Mouse (Mus musculus) heart, embryonic 16.5 days (tissue): ENCODE results near the gene Cpne4. TPM values are rescaled to one million over a fixed set of nuclear protein-coding genes. Genes with fewer than 3 reads are reported as not detected.

Source experiments
- ATAC-seq: fragments of 200-750 bp; cut with Nextera tagmentation; replicated peaks from 2 replicates; pipeline ENCODE4 v1.8.0; 2017; ENCODE audit warnings: moderate number of reproducible peaks; ENCODE audit not compliant: insufficient read depth, low FRiP score; ENCODE audit errors: extremely low read depth
- H3K27ac ChIP-seq: fragments of 300-500 bp; sonication (generic); 2 replicates; pipeline ENCODE4 v1.5.1; 2014; ENCODE audit warnings: mild to moderate bottlenecking, low read length, control low read depth, moderate library complexity
- H3K27me3 ChIP-seq: fragments of 300-500 bp; sonication (generic); 2 replicates; pipeline ENCODE4 v1.6.1; 2014; ENCODE audit warnings: low read length, mixed read lengths; ENCODE audit not compliant: control insufficient read depth, insufficient read depth
- H3K36me3 ChIP-seq: fragments of 300-500 bp; sonication (generic); 2 replicates; pipeline ENCODE4 v1.6.1; 2014; ENCODE audit not compliant: control insufficient read depth, insufficient read depth
- H3K4me1 ChIP-seq: fragments of 300-500 bp; sonication (generic); 2 replicates; pipeline ENCODE4 v1.6.1; 2014; ENCODE audit warnings: low read length, mixed read lengths; ENCODE audit not compliant: control insufficient read depth, insufficient read depth
- H3K4me2 ChIP-seq: fragments of 300-500 bp; sonication (generic); 2 replicates; pipeline ENCODE4 v1.6.1; 2014; ENCODE audit warnings: low read depth, mild to moderate bottlenecking, control low read depth, low read length
- H3K4me3 ChIP-seq: fragments of 300-500 bp; sonication (generic); 2 replicates; pipeline ENCODE4 v1.5.1; 2014; ENCODE audit warnings: mild to moderate bottlenecking, control low read depth, low read length
- H3K9ac ChIP-seq: fragments of 300-500 bp; sonication (generic); 2 replicates; pipeline ENCODE4 v1.6.1; 2014; ENCODE audit warnings: low read length, control low read depth
- H3K9me3 ChIP-seq: fragments of 300-500 bp; sonication (generic); replicated peaks from 2 replicates; pipeline ENCODE4 v1.6.1; 2016; ENCODE audit warnings: low read length; ENCODE audit not compliant: control insufficient read depth
- WGBS: fragments of 180-500 bp; shearing (Covaris S2); extraction: QIAGEN DNeasy Blood & Tissue Kit; methylation state at CpG from one replicate; pipeline ENCODE4 v1.1.7; 2014; 5-methylcytosine and 5-hydroxymethylcytosine counted together
- polyA plus RNA-seq: library from polyadenylated mRNA; unstranded; fragments of >200 nt; fragmentation: Nextera tagmentation; extraction: Ambion mirVana; gene quantifications from 2 replicates; pipeline ENCODE4 v1.2.1, GENCODE M21; 2015

Gene Cpne4
- polyA plus RNA-seq, 1 experiment from 2014 or later, result 0.14 TPM

DNA sequence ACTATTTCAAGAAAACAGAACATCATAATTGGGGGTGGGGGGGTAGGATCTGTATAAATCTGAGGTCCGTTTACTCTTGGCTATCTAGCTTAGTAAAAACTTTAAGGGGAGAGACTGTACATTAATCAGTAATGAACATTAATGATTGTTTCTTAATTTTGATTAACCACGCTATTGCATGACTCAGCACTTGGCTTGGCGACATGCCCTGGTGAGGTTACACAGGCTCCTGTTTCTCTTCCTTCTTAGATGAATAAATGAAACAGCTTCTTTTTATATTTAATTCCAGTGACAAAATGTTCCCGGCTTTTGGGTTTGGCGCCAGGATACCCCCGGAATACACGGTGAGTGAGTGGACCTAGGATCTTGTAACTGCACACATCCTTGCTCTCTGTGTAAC, 471.1 kb downstream of the Cpne4 start:
- H3K36me3 ChIP-seq, result no peaks in the 10 kb centered on the region
- no peaks in the 10 kb centered on the region for H3K27me3 ChIP-seq
- H3K4me3 ChIP-seq, result no peak overlapping the region
- no peak for ATAC-seq
- H3K9me3 ChIP-seq, result no peaks in the 10 kb centered on the region
- no peak overlapping the region for H3K9ac ChIP-seq
- H3K4me2 ChIP-seq, result no peak overlapping the region
- 81% methylated on average over 7 of the region's 7 CpGs for WGBS
- H3K27ac ChIP-seq, result no peak overlapping the region
- H3K4me1 ChIP-seq, result no peaks in the 10 kb centered on the region

GRCm38 (mm10) chr9:105028311-105028710, 481.2 kb downstream of the Cpne4 start:
- no peaks in the 10 kb centered on the region for H3K4me1 ChIP-seq
- H3K27ac ChIP-seq, result no peak overlapping the region
- no peak for ATAC-seq
- H3K36me3 ChIP-seq, result no peaks in the 10 kb centered on the region
- H3K4me3 ChIP-seq, result no peak overlapping the region
- no peaks in the 10 kb centered on the region for H3K27me3 ChIP-seq
- H3K9me3 ChIP-seq, result no peaks in the 10 kb centered on the region
- 61% methylated on average over 3 of the region's 3 CpGs for WGBS
- no peak overlapping the region for H3K9ac ChIP-seq
- no peak overlapping the region for H3K4me2 ChIP-seq

DNA sequence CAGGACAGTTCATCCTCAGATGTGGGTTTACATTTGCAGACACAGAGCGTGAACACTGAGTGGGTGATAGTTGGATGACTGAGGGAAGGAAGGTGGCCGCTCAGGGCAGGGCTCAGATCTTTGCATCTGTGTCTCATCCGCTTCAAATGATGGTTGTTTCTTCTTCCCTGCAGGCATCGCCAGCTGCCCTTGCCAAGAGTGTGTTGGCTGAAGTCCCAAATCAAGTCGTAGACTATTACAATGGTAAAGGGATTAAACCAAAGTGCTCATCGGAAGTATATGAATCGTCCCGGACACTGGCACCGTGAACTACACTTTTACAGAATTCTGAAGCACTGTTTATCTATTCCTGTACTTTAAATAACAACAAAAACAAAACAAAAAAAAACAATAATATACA, 485.5 kb downstream of the Cpne4 start:
- Histone ChIP-seq H3K4me3 (no peak overlapping the region), H3K9ac (no peak overlapping the region), H3K4me2 (no peak overlapping the region), H3K27ac (no peak overlapping the region), H3K27me3 (no peaks in the 10 kb centered on the region), H3K36me3 (no peaks in the 10 kb centered on the region), H3K4me1 (no peaks in the 10 kb centered on the region), H3K9me3 (no peaks in the 10 kb centered on the region)
- 79% methylated on average over 9 of the region's 9 CpGs for WGBS
- no peak for ATAC-seq

- H3K36me3 ChIP-seq, result no peaks in the 10 kb centered on the region
- no peaks in the 10 kb centered on the region for H3K4me1 ChIP-seq
- ATAC-seq, result no peak
- H3K4me3 ChIP-seq, result no peak overlapping the region
- H3K9ac ChIP-seq, result no peak overlapping the region
- H3K27me3 ChIP-seq, result no peaks in the 10 kb centered on the region
- WGBS, result 83% methylated on average over 7 of the region's 7 CpGs
- H3K4me2 ChIP-seq, result no peak overlapping the region
- H3K27ac ChIP-seq, result no peak overlapping the region
- no peaks in the 10 kb centered on the region for H3K9me3 ChIP-seq
Observed at GRCm38 (mm10) chr9:105033641-105034040, 486.6 kb downstream of the Cpne4 start.

DNA sequence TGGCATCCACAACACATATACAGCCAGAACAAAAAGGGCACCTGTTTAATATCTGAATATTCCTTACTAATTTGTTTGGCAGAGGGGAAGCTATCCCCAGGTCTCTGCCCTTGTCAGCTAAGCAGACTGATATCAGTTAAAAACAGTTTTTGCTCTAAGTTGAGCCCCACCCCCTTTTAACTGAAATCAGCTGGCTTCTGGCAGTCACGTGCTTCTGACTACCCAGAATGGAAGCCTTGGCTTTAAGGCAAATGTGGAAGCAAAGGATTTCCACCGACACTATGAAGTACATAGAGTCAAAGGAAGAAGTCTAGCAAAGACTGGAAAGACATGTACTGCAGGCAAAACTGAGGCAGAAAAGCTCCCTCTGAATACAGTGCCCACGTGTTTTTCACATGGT, 490.8 kb downstream of the Cpne4 start:
- Histone ChIP-seq H3K27me3 (no peaks in the 10 kb centered on the region), H3K27ac (no peak overlapping the region), H3K4me1 (no peaks in the 10 kb centered on the region), H3K9me3 (no peaks in the 10 kb centered on the region), H3K9ac (no peak overlapping the region), H3K4me3 (no peak overlapping the region), H3K36me3 (no peaks in the 10 kb centered on the region), H3K4me2 (no peak overlapping the region)
- WGBS, result 56% methylated on average over 3 of the region's 3 CpGs
- ATAC-seq, result no peak

- no peaks in the 10 kb centered on the region for H3K27me3 ChIP-seq
- H3K9me3 ChIP-seq, result no peaks in the 10 kb centered on the region
- no peak for ATAC-seq
- H3K27ac ChIP-seq, result no peak overlapping the region
- no peaks in the 10 kb centered on the region for H3K4me1 ChIP-seq
- 62% methylated on average over 7 of the region's 7 CpGs for WGBS
- no peaks in the 10 kb centered on the region for H3K36me3 ChIP-seq
- no peak overlapping the region for H3K4me2 ChIP-seq
- no peak overlapping the region for H3K9ac ChIP-seq
- no peak overlapping the region for H3K4me3 ChIP-seq
Observed at GRCm38 (mm10) chr9:105046014-105046413, 498.9 kb downstream of the Cpne4 start.

- Histone ChIP-seq H3K4me2 (no peak overlapping the region), H3K4me3 (no peak overlapping the region), H3K27me3 (no peaks in the 10 kb centered on the region), H3K9ac (no peak overlapping the region), H3K27ac (no peak overlapping the region), H3K9me3 (no peaks in the 10 kb centered on the region), H3K4me1 (0 out of 2 replicates have a peak, but pooled peaks cover 2% of the 10 kb centered on the region), H3K36me3 (no peaks in the 10 kb centered on the region)
- no peak for ATAC-seq
- 67% methylated on average over 10 of the region's 10 CpGs for whole genome bisulfite sequencing
Observed at GRCm38 (mm10) chr9:105048351-105048750, 501.3 kb downstream of the Cpne4 start.

GRCm38 (mm10) chr9:105049636-105050035, 502.6 kb downstream of the Cpne4 start:
- H3K4me2 ChIP-seq, result no peak overlapping the region
- peaks cover 7% of the 10 kb centered on the region for H3K4me1 ChIP-seq
- no peaks in the 10 kb centered on the region for H3K9me3 ChIP-seq
- H3K36me3 ChIP-seq, result peaks cover 1% of the 10 kb centered on the region; the same call in 1 of the 2 replicates
- no peak overlapping the region for H3K27ac ChIP-seq
- H3K27me3 ChIP-seq, result no peaks in the 10 kb centered on the region
- no peak for ATAC-seq
- H3K4me3 ChIP-seq, result no peak overlapping the region
- WGBS, result 29% methylated on average over 2 of the region's 2 CpGs
- no peak overlapping the region for H3K9ac ChIP-seq

DNA sequence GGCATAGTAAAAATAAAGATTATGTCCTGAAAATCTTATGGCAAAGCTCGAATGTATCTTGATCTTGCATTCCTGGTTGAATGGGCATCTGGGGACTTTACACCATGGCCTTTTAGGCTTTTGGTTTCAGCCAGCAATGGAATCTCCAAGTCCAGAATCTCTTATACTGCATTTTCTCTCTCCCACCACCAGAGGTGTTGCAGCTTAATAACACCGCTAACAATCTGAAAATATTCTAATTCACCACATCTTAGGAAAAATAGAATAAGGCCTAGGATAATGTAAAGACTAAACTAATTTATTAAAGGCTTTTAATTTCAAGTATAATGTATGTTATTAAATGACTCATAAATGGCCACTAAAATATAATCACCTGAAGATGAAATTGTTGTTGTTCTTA, 503.2 kb downstream of the Cpne4 start:
- 52% methylated on average over 2 of the region's 2 CpGs for WGBS
- no peak for ATAC-seq
- no peak overlapping the region for H3K4me2 ChIP-seq
- no peaks in the 10 kb centered on the region for H3K27me3 ChIP-seq
- no peaks in the 10 kb centered on the region for H3K9me3 ChIP-seq
- peaks cover 5% of the 10 kb centered on the region for H3K36me3 ChIP-seq
- no peak overlapping the region for H3K27ac ChIP-seq
- no peak overlapping the region for H3K4me3 ChIP-seq
- H3K9ac ChIP-seq, result no peak overlapping the region
- peaks cover 7% of the 10 kb centered on the region for H3K4me1 ChIP-seq

- no peaks in the 10 kb centered on the region for H3K27me3 ChIP-seq
- peaks cover 7% of the 10 kb centered on the region for H3K4me1 ChIP-seq
- H3K4me3 ChIP-seq, result peak within 1 kb of the TSS; percentile 80
- H3K27ac ChIP-seq, result peak within 1 kb of the TSS; percentile 90
- H3K36me3 ChIP-seq, result peaks cover 30% of the 10 kb centered on the region
- under 1% methylated on average over 31 of the region's 31 CpGs for WGBS
- H3K4me2 ChIP-seq, result peak within 1 kb of the TSS; percentile 87
- no peaks in the 10 kb centered on the region for H3K9me3 ChIP-seq
- H3K9ac ChIP-seq, result peak within 1 kb of the TSS; percentile 94
- ATAC-seq, result peak; percentile 70
Observed at GRCm38 (mm10) chr9:105053147-105053557, 506.1 kb downstream of the Cpne4 start, which contains the start of gene Mrpl3. Gene Mrpl3 (plus strand): TSS chr9:105053239.
